Mouse (Mus musculus) 416B (cell line): ENCODE data around the gene Dchs1.
"Not testable (repeated sequence)": the region's sequence is repeated elsewhere in the genome, so short reads cannot be mapped to it uniquely, and the experiment has no call there.

Source experiments
- DNase-seq: peaks from one replicate; pipeline ENCODE4 v3.0.0; 2011; ENCODE audit warnings: low read depth

Dchs1 gene

GRCm38 (mm10) chr7:105742539-105743215 lies 44.8 kb downstream of the Dchs1 start:
- not testable (repeated sequence) for DNase-seq

GRCm38 (mm10) chr7:105741978-105742377 lies 45.5 kb downstream of the Dchs1 start:
- no peak for DNase-seq

- no peak for DNase-seq
Measured at GRCm38 (mm10) chr7:105740851-105741250, 46.6 kb downstream of the Dchs1 start.

- no peak for DNase-seq
Measured at GRCm38 (mm10) chr7:105740089-105740795, 47.2 kb downstream of the Dchs1 start.

GRCm38 (mm10) chr7:105738948-105739347 lies 48.5 kb downstream of the Dchs1 start:
- peak; percentile 91 for DNase-seq

GRCm38 (mm10) chr7:105738286-105738685 lies 49.2 kb downstream of the Dchs1 start:
- DNase-seq, result no peak

GRCm38 (mm10) chr7:105737648-105738047 lies 49.8 kb downstream of the Dchs1 start:
- peak; percentile 36 for DNase-seq

- DNase-seq, result peak; percentile 50
Measured at GRCm38 (mm10) chr7:105736911-105737521, 50.4 kb downstream of the Dchs1 start, which contains the start of gene Rrp8. TSS of gene Rrp8 (minus strand) at chr7:105737385.

GRCm38 (mm10) chr7:105736264-105736901 lies 51.1 kb downstream of the Dchs1 start, which contains the start of gene Ilk:
TSS of gene Ilk (plus strand) at chr7:105736592.
- peak; percentile 93 for DNase-seq

GRCm38 (mm10) chr7:105735464-105735863 lies 52.0 kb downstream of the Dchs1 start:
- DNase-seq, result not testable (repeated sequence)

GRCm38 (mm10) chr7:105734826-105735225 lies 52.6 kb downstream of the Dchs1 start:
- DNase-seq, result no peak

GRCm38 (mm10) chr7:105733836-105734235 lies 53.6 kb downstream of the Dchs1 start:
- DNase-seq, result no peak

GRCm38 (mm10) chr7:105728701-105729428 lies 58.6 kb downstream of the Dchs1 start:
- no peak for DNase-seq

- DNase-seq, result peak; percentile 60
Measured at GRCm38 (mm10) chr7:105726980-105727325, 60.5 kb downstream of the Dchs1 start.

- peak; percentile 81 for DNase-seq
Measured at GRCm38 (mm10) chr7:105726144-105726979, 61.1 kb downstream of the Dchs1 start.

GRCm38 (mm10) chr7:105721916-105722315 lies 65.5 kb downstream of the Dchs1 start:
- DNase-seq, result no peak

GRCm38 (mm10) chr7:105715366-105715765 lies 72.1 kb downstream of the Dchs1 start:
- DNase-seq, result no peak

GRCm38 (mm10) chr7:105708733-105709132 lies 78.7 kb downstream of the Dchs1 start:
- DNase-seq, result no peak

GRCm38 (mm10) chr7:105703816-105704215 lies 83.6 kb downstream of the Dchs1 start:
- no peak for DNase-seq

- DNase-seq, result no peak
Measured at GRCm38 (mm10) chr7:105703184-105703583, 84.3 kb downstream of the Dchs1 start.
